Mouse (Mus musculus) lung, postnatal 0 days (tissue): ENCODE data around the gene Ptrh2.

Experiments
- CTCF ChIP-seq: IDR thresholded peaks from 2 replicates; pipeline ENCODE4 v1.5.1; 2016; ENCODE audit warnings: antibody characterized with exemption, mild to moderate bottlenecking
- EP300 ChIP-seq: IDR thresholded peaks from 2 replicates; pipeline ENCODE4 v1.6.1; 2016; ENCODE audit warnings: antibody characterized with exemption, mild to moderate bottlenecking, control low read depth

- no peak for TF ChIP-seq CTCF
- no peak for TF ChIP-seq EP300
Measured at GRCm38 (mm10) chr11:86664406-86664805, 19.4 kb upstream of the Ptrh2 start.
